Mouse (Mus musculus) embryonic facial prominence, embryonic 11.5 days (tissue): Measurements from ENCODE around the gene Gm49396. TPM values are rescaled to one million over a fixed set of nuclear protein-coding genes. Genes with fewer than 3 reads are reported as not detected.
A peak's percentile ranks its signal among the peaks of the same experiment; 100 is the strongest.

Experiments
- ATAC-seq: fragments of 200-750 bp; cut with Nextera tagmentation; replicated peaks from 2 replicates; pipeline ENCODE4 v1.8.0; 2017; ENCODE audit warnings: low read depth; ENCODE audit not compliant: insufficient number of reproducible peaks, low FRiP score, low TSS enrichment
- DNase-seq: peaks from one replicate; pipeline ENCODE4 v3.0.0-alpha.2; 2015; ENCODE audit warnings: low spot score
- H3K27ac ChIP-seq: fragments of 300-500 bp; sonication (generic); replicated peaks from 2 replicates; pipeline ENCODE4 v1.5.1; 2014; ENCODE audit warnings: mild to moderate bottlenecking, low read depth, low read length, control low read depth
- H3K27me3 ChIP-seq: fragments of 300-500 bp; sonication (generic); 2 replicates; pipeline ENCODE4 v1.6.1; 2014; ENCODE audit warnings: mild to moderate bottlenecking, low read length, moderate library complexity, mixed read lengths; ENCODE audit not compliant: control insufficient read depth, insufficient read depth
- H3K36me3 ChIP-seq: fragments of 300-500 bp; sonication (generic); replicated peaks from 2 replicates; pipeline ENCODE4 v1.6.1; 2014; ENCODE audit warnings: low read depth, mild to moderate bottlenecking, low read length, moderate library complexity, mixed read lengths; ENCODE audit not compliant: control insufficient read depth, insufficient read depth
- H3K4me1 ChIP-seq: fragments of 300-500 bp; sonication (generic); 2 replicates; pipeline ENCODE4 v1.6.1; 2014; ENCODE audit warnings: low read length, mixed read lengths; ENCODE audit not compliant: control insufficient read depth, insufficient read depth
- H3K4me2 ChIP-seq: fragments of 300-500 bp; sonication (generic); 2 replicates; pipeline ENCODE4 v1.6.1; 2014; ENCODE audit warnings: low read depth, mild to moderate bottlenecking, control low read depth, low read length, moderate library complexity
- H3K4me3 ChIP-seq: fragments of 300-500 bp; sonication (generic); 2 replicates; pipeline ENCODE4 v1.5.1; 2014; ENCODE audit warnings: low read depth, low read length, control low read depth
- H3K9ac ChIP-seq: fragments of 300-500 bp; sonication (generic); replicated peaks from 2 replicates; pipeline ENCODE4 v1.6.1; 2014; ENCODE audit warnings: mild to moderate bottlenecking, control low read depth, low read length
- H3K9me3 ChIP-seq: fragments of 300-500 bp; sonication (generic); replicated peaks from 2 replicates; pipeline ENCODE4 v1.6.1; 2016; ENCODE audit warnings: mild to moderate bottlenecking, low read length, inconsistent platforms, mixed read lengths; ENCODE audit not compliant: control insufficient read depth
- WGBS: fragments of 180-500 bp; shearing (Covaris S2); extraction: QIAGEN DNeasy Blood & Tissue Kit; methylation state at CpG from one replicate; pipeline ENCODE4 v1.1.7; 2014; 5-methylcytosine and 5-hydroxymethylcytosine counted together
- polyA plus RNA-seq: library from polyadenylated mRNA; unstranded; fragments of >200 nt; fragmentation: Nextera tagmentation; extraction: Ambion mirVana; gene quantifications from 2 replicates; pipeline ENCODE4 v1.2.1, GENCODE M21; 2014

The Gm49396 gene
- polyA plus RNA-seq, result 5.9 and 7.0 TPM in 2 replicates

- no peaks in the 10 kb centered on the region for H3K4me1 ChIP-seq
- DNase-seq, result peak; percentile 99
- H3K27ac ChIP-seq, result peak within 1 kb of the TSS; percentile 80
- peak within 1 kb of the TSS; percentile 71 for H3K9ac ChIP-seq
- under 1% methylated on average over 45 of the region's 45 CpGs for WGBS
- H3K36me3 ChIP-seq, result no peaks in the 10 kb centered on the region
- peak within 1 kb of the TSS; percentile 60 for H3K4me3 ChIP-seq
- ATAC-seq, result peak; percentile 76
- no peaks in the 10 kb centered on the region for H3K27me3 ChIP-seq
- no peaks in the 10 kb centered on the region for H3K9me3 ChIP-seq
- peak within 1 kb of the TSS; percentile 71 for H3K4me2 ChIP-seq
These were observed at the start of gene Gm49396, which contains the start of the genes U2af1l4 and Psenen for GRCm38 (mm10) chr7:30563117-30563905. Gm49396 (plus strand) TSS chr7:30563344. U2af1l4 (plus strand) TSS chr7:30563301. Psenen (minus strand) TSS chr7:30563627.

GRCm38 (mm10) chr7:30515003-30515760, 48.0 kb upstream of the Gm49396 start:
- no peaks in the 10 kb centered on the region for H3K4me1 ChIP-seq
- DNase-seq (no peak), ATAC-seq (no peak)
- no peak overlapping the region for H3K27ac ChIP-seq
- no peaks in the 10 kb centered on the region for H3K36me3 ChIP-seq
- H3K9ac ChIP-seq, result no peak overlapping the region
- no peak overlapping the region for H3K4me3 ChIP-seq
- H3K4me2 ChIP-seq, result no peak overlapping the region
- H3K27me3 ChIP-seq, result no peaks in the 10 kb centered on the region
- no peaks in the 10 kb centered on the region for H3K9me3 ChIP-seq
- WGBS, result 56% methylated on average over 24 of the region's 24 CpGs

- Histone ChIP-seq H3K27me3 (no peaks in the 10 kb centered on the region), H3K4me1 (no peaks in the 10 kb centered on the region)
These were observed 44.8 kb upstream of the Gm49396 start for GRCm38 (mm10) chr7:30518325-30518724.

GRCm38 (mm10) chr7:30520396-30520795, 42.7 kb upstream of the Gm49396 start:
- Histone ChIP-seq H3K4me3 (no peak overlapping the region), H3K27me3 (no peaks in the 10 kb centered on the region), H3K9ac (no peak overlapping the region), H3K9me3 (no peaks in the 10 kb centered on the region), H3K36me3 (peaks cover 2% of the 10 kb centered on the region; the same call in 1 of the 2 replicates), H3K4me1 (no peaks in the 10 kb centered on the region), H3K27ac (no peak overlapping the region), H3K4me2 (no peak overlapping the region)
- WGBS, result 66% methylated on average over 4 of the region's 4 CpGs
- no peak for ATAC-seq
- no peak for DNase-seq

More at GRCm38 (mm10) chr7:30518325-30518724, 44.8 kb upstream of the Gm49396 start:
- WGBS, result 38% methylated on average over 8 of the region's 8 CpGs
- Histone ChIP-seq H3K9ac (no peak overlapping the region), H3K36me3 (peaks cover 2% of the 10 kb centered on the region; the same call in 1 of the 2 replicates), H3K4me3 (no peak overlapping the region), H3K4me2 (no peak overlapping the region), H3K27ac (no peak overlapping the region), H3K9me3 (no peaks in the 10 kb centered on the region)
- ATAC-seq (no peak), DNase-seq (no peak)

- H3K36me3 ChIP-seq, result peaks cover 2% of the 10 kb centered on the region; the same call in 1 of the 2 replicates
- H3K9ac ChIP-seq, result no peak overlapping the region
- no peak overlapping the region for H3K4me2 ChIP-seq
- H3K27ac ChIP-seq, result no peak overlapping the region
- DNase-seq (no peak), ATAC-seq (no peak)
- 65% methylated on average over 5 of the region's 5 CpGs for WGBS
- no peak overlapping the region for H3K4me3 ChIP-seq
- H3K27me3 ChIP-seq, result no peaks in the 10 kb centered on the region
- no peaks in the 10 kb centered on the region for H3K9me3 ChIP-seq
- H3K4me1 ChIP-seq, result no peaks in the 10 kb centered on the region
These were observed 42.3 kb upstream of the Gm49396 start for GRCm38 (mm10) chr7:30520856-30521255.

GRCm38 (mm10) chr7:30522871-30523270, 40.3 kb upstream of the Gm49396 start:
- Histone ChIP-seq H3K4me3 (no peak overlapping the region), H3K27me3 (no peaks in the 10 kb centered on the region), H3K4me2 (no peak overlapping the region), H3K4me1 (0 out of 2 replicates have a peak, but pooled peaks cover 4% of the 10 kb centered on the region), H3K9me3 (no peaks in the 10 kb centered on the region), H3K27ac (no peak overlapping the region), H3K9ac (no peak overlapping the region), H3K36me3 (peaks cover 2% of the 10 kb centered on the region)
- DNase-seq (no peak), ATAC-seq (no peak)
- 86% methylated on average over 10 of the region's 10 CpGs for WGBS

GRCm38 (mm10) chr7:30524487-30524886, 38.7 kb upstream of the Gm49396 start:
- Histone ChIP-seq H3K27me3 (no peaks in the 10 kb centered on the region), H3K27ac (no peak overlapping the region), H3K4me1 (0 out of 2 replicates have a peak, but pooled peaks cover 4% of the 10 kb centered on the region), H3K4me2 (no peak overlapping the region), H3K36me3 (peaks cover 6% of the 10 kb centered on the region), H3K9ac (no peak overlapping the region), H3K4me3 (no peak overlapping the region), H3K9me3 (no peaks in the 10 kb centered on the region)
- WGBS, result 72% methylated on average over 6 of the region's 6 CpGs
- DNase-seq (no peak), ATAC-seq (no peak)
